Mouse (Mus musculus) megakaryocyte, embryonic 14.5 days (primary cell): ENCODE measurements around the gene Tmcc3.

Source experiments
- FLI1 ChIP-seq: IDR thresholded peaks from 2 replicates; pipeline ENCODE4 v1.6.1; 2012; ENCODE audit warnings: low read length, inconsistent platforms, mixed read lengths
- GATA1 ChIP-seq: IDR thresholded peaks from 3 replicates; pipeline ENCODE4 v1.6.1; 2012; ENCODE audit warnings: mixed read lengths, low read length, inconsistent platforms, borderline replicate concordance

- TF ChIP-seq GATA1 (no peak), FLI1 (no peak)
Observed at GRCm38 (mm10) chr10:94551511-94551910, 239.8 kb downstream of the Tmcc3 start.
